Mouse (Mus musculus) gastrocnemius, postnatal 4 days (tissue): ENCODE data around the gene Rnase11. TPM values are rescaled to one million over a fixed set of nuclear protein-coding genes. Genes with fewer than 3 reads are reported as not detected.
"Not testable (repeated sequence)": the region's sequence is repeated elsewhere in the genome, so short reads cannot be mapped to it uniquely, and the experiment has no call there.

Experiments used
- DNase-seq, 2 experiments: peaks; one replicate each; pipeline ENCODE4 v3.0.0; 2021 to 2022; ENCODE audit warnings: low spot score in 2 of 2, mixed read lengths in 2 of 2
- total RNA-seq, 2 experiments: library from RNA; stranded (reverse); gene quantifications; 2 replicates each; pipeline ENCODE4 v1.2.3; 2021

Rnase11 gene
- total RNA-seq, 2 experiments from 2014 or later, result not detected

- DNase-seq, result no peak
These were observed 34.2 kb downstream of the Rnase11 start for GRCm38 (mm10) chr14:51015780-51016179.

GRCm38 (mm10) chr14:51014724-51015123, 35.2 kb downstream of the Rnase11 start:
- DNase-seq, result not testable (repeated sequence)

GRCm38 (mm10) chr14:51009572-51009971, 40.4 kb downstream of the Rnase11 start:
- DNase-seq, result no peak

GRCm38 (mm10) chr14:51008781-51009180, 41.2 kb downstream of the Rnase11 start:
- DNase-seq, result no peak

GRCm38 (mm10) chr14:51007914-51008713, 41.8 kb downstream of the Rnase11 start:
- peak; percentile 18 to 65 for DNase-seq

- DNase-seq, result no peak
These were observed 42.7 kb downstream of the Rnase11 start, which contains the start of gene Rnase10 for GRCm38 (mm10) chr14:51007152-51007801. Rnase10 (plus strand) TSS chr14:51007751.

Other genes starting within 250 kb of the Rnase11 start
- not detected for gene Ccnb1ip1, start 242.4 kb downstream of the Rnase11 start, total RNA-seq
- 10 to 100 TPM; 22.2 to 29.4 TPM for gene Parp2, start 242.3 kb downstream of the Rnase11 start, total RNA-seq
- 10 to 100 TPM in 1 of 2 experiments, 1 to 10 TPM in 1; 9.7 to 12.2 TPM for gene Tep1, start 179.6 kb downstream of the Rnase11 start, total RNA-seq
- 10 to 100 TPM in 1 of 2 experiments, 1 to 10 TPM in 1; 5.8 to 10.1 TPM for gene Klhl33, start 152.7 kb downstream of the Rnase11 start, total RNA-seq
- 10 to 100 TPM; 48.6 to 52.2 TPM for gene Osgep, start 125.3 kb downstream of the Rnase11 start, total RNA-seq
- gene Apex1, start 125.2 kb downstream of the Rnase11 start, total RNA-seq, result 10 to 100 TPM; 61.1 to 62.7 TPM
- gene Pip4p1, start 119.3 kb downstream of the Rnase11 start, total RNA-seq, result 10 to 100 TPM; 23.5 to 25.2 TPM
- gene Pnp, start 119.1 kb downstream of the Rnase11 start, total RNA-seq, result 10 to 100 TPM; 12.7 to 13.9 TPM
- gene Gm49342, start 105.6 kb downstream of the Rnase11 start, total RNA-seq, result 1 to 10 TPM; 7.9 to 8.5 TPM
- gene Pnp2, start 94.2 kb downstream of the Rnase11 start, total RNA-seq, result under 1 TPM; 0.67 to 0.71 TPM
- not detected for gene Rnase10, start 42.4 kb downstream of the Rnase11 start, total RNA-seq
- gene Rnase9, start 8.3 kb downstream of the Rnase11 start, total RNA-seq, result not detected
- not detected for gene Rnase12, start 7.5 kb upstream of the Rnase11 start, total RNA-seq
- not detected for gene Olfr750, start 24.3 kb upstream of the Rnase11 start, total RNA-seq
- 10 to 100 TPM; 76.4 to 86.0 TPM for gene Rnase4, start 40.9 kb upstream of the Rnase11 start, total RNA-seq
- 1 to 10 TPM; 7.7 to 8.9 TPM for gene Ang, start 41.0 kb upstream of the Rnase11 start, total RNA-seq
- gene Eddm3b, start 64.3 kb upstream of the Rnase11 start, total RNA-seq, result not detected
- gene Rnase6, start 73.7 kb upstream of the Rnase11 start, total RNA-seq, result under 1 TPM; 0.25 to 0.52 TPM
- not detected for gene Rnase1, start 96.6 kb upstream of the Rnase11 start, total RNA-seq
- gene Rnase2b, start 112.1 kb upstream of the Rnase11 start, total RNA-seq, result not detected
- gene Ang2, start 149.0 kb upstream of the Rnase11 start, total RNA-seq, result not detected
- gene Ear14, start 153.2 kb upstream of the Rnase11 start, total RNA-seq, result not detected
- gene Rnase2a, start 205.9 kb upstream of the Rnase11 start, total RNA-seq, result not detected